Mouse (Mus musculus) forebrain, embryonic 12.5 days (tissue): Measurements from ENCODE around the gene Vps50. TPM values are rescaled to one million over a fixed set of nuclear protein-coding genes. Genes with fewer than 3 reads are reported as not detected.
"Not testable (repeated sequence)": the region's sequence is repeated elsewhere in the genome, so short reads cannot be mapped to it uniquely, and the experiment has no call there.

ENCODE experiments used
- ATAC-seq: fragments of 200-750 bp; cut with Nextera tagmentation; 2 replicates; pipeline ENCODE4 v1.8.0; 2017; ENCODE audit warnings: moderate TSS enrichment; ENCODE audit not compliant: low FRiP score
- H3K27ac ChIP-seq: fragments of 300-500 bp; sonication (generic); 2 replicates; pipeline ENCODE4 v1.5.1; 2016; ENCODE audit warnings: mild to moderate bottlenecking
- H3K27me3 ChIP-seq: fragments of 300-500 bp; sonication (generic); 2 replicates; pipeline ENCODE4 v1.6.1; 2016; ENCODE audit warnings: mild to moderate bottlenecking
- H3K36me3 ChIP-seq: fragments of 300-500 bp; sonication (generic); replicated peaks from 2 replicates; pipeline ENCODE4 v1.6.1; 2016; ENCODE audit warnings: mild to moderate bottlenecking
- H3K4me1 ChIP-seq: fragments of 300-500 bp; sonication (generic); 2 replicates; pipeline ENCODE4 v1.6.1; 2016
- H3K4me2 ChIP-seq: fragments of 300-500 bp; sonication (generic); 2 replicates; pipeline ENCODE4 v1.6.1; 2016; ENCODE audit warnings: mild to moderate bottlenecking, moderate library complexity
- H3K4me3 ChIP-seq: fragments of 300-500 bp; sonication (generic); replicated peaks from 2 replicates; pipeline ENCODE4 v1.5.1; 2016; ENCODE audit warnings: mild to moderate bottlenecking
- H3K9ac ChIP-seq: fragments of 300-500 bp; sonication (generic); 2 replicates; pipeline ENCODE4 v1.6.1; 2016; ENCODE audit warnings: mild to moderate bottlenecking
- H3K9me3 ChIP-seq: fragments of 300-500 bp; sonication (generic); 2 replicates; pipeline ENCODE4 v1.6.1; 2016
- WGBS: fragments of 180-500 bp; shearing (Covaris S2); methylation state at CpG from one replicate; pipeline ENCODE4 v1.1.7; 2016; 5-methylcytosine and 5-hydroxymethylcytosine counted together
- polyA plus RNA-seq: library from polyadenylated mRNA; unstranded; fragments of >200 nt; fragmentation: Nextera tagmentation; extraction: Ambion mirVana; gene quantifications from 2 replicates; pipeline ENCODE4 v1.2.1, GENCODE M21; 2016

The Vps50 gene
- polyA plus RNA-seq, 1 experiment from 2014 or later: 47.1 TPM

GRCm38 (mm10) chr6:3543862-3544261 is 45.7 kb downstream of the Vps50 start:
- no peak overlapping the region for H3K9ac ChIP-seq
- WGBS: 90% methylated on average over 4 of the region's 4 CpGs

GRCm38 (mm10) chr6:3544970-3545369 is 46.8 kb downstream of the Vps50 start:
- Histone ChIP-seq H3K9ac (no peak overlapping the region), H3K27me3 (no peaks in the 10 kb centered on the region), H3K4me1 (no peaks in the 10 kb centered on the region), H3K4me3 (no peak overlapping the region), H3K27ac (no peak overlapping the region), H3K4me2 (no peak overlapping the region), H3K9me3 (no peaks in the 10 kb centered on the region), H3K36me3 (peaks cover 7% of the 10 kb centered on the region)
- ATAC-seq: no peak
- WGBS: 44% methylated on average over 1 of the region's 1 CpGs

More at GRCm38 (mm10) chr6:3543862-3544261, 45.7 kb downstream of the Vps50 start:
- Histone ChIP-seq H3K4me3 (no peak overlapping the region), H3K4me1 (no peaks in the 10 kb centered on the region), H3K27ac (no peak overlapping the region), H3K4me2 (no peak overlapping the region), H3K27me3 (no peaks in the 10 kb centered on the region), H3K36me3 (peaks cover 7% of the 10 kb centered on the region), H3K9me3 (no peaks in the 10 kb centered on the region)
- ATAC-seq: no peak

- no peak overlapping the region for H3K4me2 ChIP-seq
- H3K27me3 ChIP-seq: no peaks in the 10 kb centered on the region
- 73% methylated on average over 3 of the region's 3 CpGs for WGBS
- no peaks in the 10 kb centered on the region for H3K9me3 ChIP-seq
- no peak overlapping the region for H3K4me3 ChIP-seq
- no peak overlapping the region for H3K9ac ChIP-seq
- H3K4me1 ChIP-seq: no peaks in the 10 kb centered on the region
- no peak overlapping the region for H3K27ac ChIP-seq
- H3K36me3 ChIP-seq: peaks cover 7% of the 10 kb centered on the region
- no peak for ATAC-seq
Observed at GRCm38 (mm10) chr6:3548959-3549358, 50.8 kb downstream of the Vps50 start.

GRCm38 (mm10) chr6:3549992-3550391 is 51.8 kb downstream of the Vps50 start:
- no peak overlapping the region for H3K9ac ChIP-seq
- peaks cover 7% of the 10 kb centered on the region for H3K36me3 ChIP-seq
- no peak for ATAC-seq
- no peak overlapping the region for H3K4me2 ChIP-seq
- H3K4me1 ChIP-seq: no peaks in the 10 kb centered on the region
- no peak overlapping the region for H3K27ac ChIP-seq
- H3K4me3 ChIP-seq: no peak overlapping the region
- no peaks in the 10 kb centered on the region for H3K9me3 ChIP-seq
- 90% methylated on average over 1 of the region's 1 CpGs for WGBS
- no peaks in the 10 kb centered on the region for H3K27me3 ChIP-seq

GRCm38 (mm10) chr6:3552681-3553080 is 54.5 kb downstream of the Vps50 start:
- 91% methylated on average over 9 of the region's 9 CpGs for WGBS
- H3K4me1 ChIP-seq, ATAC-seq, H3K9me3 ChIP-seq, H3K27me3 ChIP-seq, H3K27ac ChIP-seq, H3K36me3 ChIP-seq, H3K9ac ChIP-seq, H3K4me2 ChIP-seq, H3K4me3 ChIP-seq: not testable (repeated sequence)

GRCm38 (mm10) chr6:3557177-3557576 is 59.0 kb downstream of the Vps50 start:
- Histone ChIP-seq H3K27ac (no peak overlapping the region), H3K9me3 (no peaks in the 10 kb centered on the region), H3K4me2 (no peak overlapping the region), H3K4me1 (no peaks in the 10 kb centered on the region; the same call in 1 of the 2 replicates), H3K36me3 (0 out of 2 replicates have a peak, but pooled peaks cover 4% of the 10 kb centered on the region), H3K4me3 (no peak overlapping the region), H3K9ac (no peak overlapping the region), H3K27me3 (no peaks in the 10 kb centered on the region)
- WGBS: 74% methylated on average over 4 of the region's 4 CpGs
- no peak for ATAC-seq

GRCm38 (mm10) chr6:3560009-3560408 is 61.8 kb downstream of the Vps50 start:
- no peak for ATAC-seq
- 0 out of 2 replicates have a peak, but pooled peaks cover 4% of the 10 kb centered on the region for H3K36me3 ChIP-seq
- H3K27me3 ChIP-seq: no peaks in the 10 kb centered on the region
- H3K4me2 ChIP-seq: no peak overlapping the region
- H3K9ac ChIP-seq: no peak overlapping the region
- WGBS: 63% methylated on average over 5 of the region's 5 CpGs
- no peaks in the 10 kb centered on the region for H3K9me3 ChIP-seq
- H3K4me3 ChIP-seq: no peak overlapping the region
- no peak overlapping the region for H3K27ac ChIP-seq
- H3K4me1 ChIP-seq: no peaks in the 10 kb centered on the region; the same call in 1 of the 2 replicates

GRCm38 (mm10) chr6:3562301-3562700 is 64.1 kb downstream of the Vps50 start:
- H3K9ac ChIP-seq: no peak overlapping the region
- no peaks in the 10 kb centered on the region; the same call in 1 of the 2 replicates for H3K4me1 ChIP-seq
- no peak overlapping the region for H3K4me2 ChIP-seq
- no peak overlapping the region for H3K27ac ChIP-seq
- ATAC-seq: no peak
- H3K27me3 ChIP-seq: no peaks in the 10 kb centered on the region
- H3K36me3 ChIP-seq: peaks cover 9% of the 10 kb centered on the region; the same call in 1 of the 2 replicates
- H3K9me3 ChIP-seq: no peaks in the 10 kb centered on the region
- H3K4me3 ChIP-seq: no peak overlapping the region

GRCm38 (mm10) chr6:3564118-3564517 is 65.9 kb downstream of the Vps50 start:
- H3K27me3 ChIP-seq, H3K4me2 ChIP-seq, H3K4me3 ChIP-seq, H3K9ac ChIP-seq, H3K27ac ChIP-seq, H3K36me3 ChIP-seq, H3K9me3 ChIP-seq, H3K4me1 ChIP-seq, ATAC-seq: not testable (repeated sequence)

- WGBS: 97% methylated on average over 4 of the region's 4 CpGs
- H3K9ac ChIP-seq: no peak overlapping the region
- H3K4me1 ChIP-seq: no peaks in the 10 kb centered on the region; the same call in 1 of the 2 replicates
- H3K36me3 ChIP-seq: peaks cover 9% of the 10 kb centered on the region; the same call in 1 of the 2 replicates
- no peaks in the 10 kb centered on the region for H3K9me3 ChIP-seq
- no peaks in the 10 kb centered on the region for H3K27me3 ChIP-seq
- H3K4me3 ChIP-seq: no peak overlapping the region
- no peak overlapping the region for H3K4me2 ChIP-seq
- ATAC-seq: no peak
- H3K27ac ChIP-seq: no peak overlapping the region
Observed at GRCm38 (mm10) chr6:3565005-3565404, 66.8 kb downstream of the Vps50 start.

GRCm38 (mm10) chr6:3565667-3566066 is 67.5 kb downstream of the Vps50 start:
- Histone ChIP-seq H3K9ac (no peak overlapping the region), H3K4me2 (no peak overlapping the region), H3K4me1 (no peaks in the 10 kb centered on the region; the same call in 1 of the 2 replicates), H3K4me3 (no peak overlapping the region), H3K27me3 (no peaks in the 10 kb centered on the region), H3K9me3 (no peaks in the 10 kb centered on the region), H3K36me3 (peaks cover 9% of the 10 kb centered on the region; the same call in 1 of the 2 replicates), H3K27ac (no peak overlapping the region)
- 89% methylated on average over 1 of the region's 1 CpGs for WGBS
- ATAC-seq: no peak

GRCm38 (mm10) chr6:3567071-3567610 is 69.0 kb downstream of the Vps50 start:
- no peak overlapping the region for H3K9ac ChIP-seq
- 95% methylated on average over 7 of the region's 7 CpGs for WGBS
- no peak overlapping the region for H3K27ac ChIP-seq
- no peak overlapping the region for H3K4me2 ChIP-seq
- H3K4me3 ChIP-seq: no peak overlapping the region
- ATAC-seq: no peak
- H3K4me1 ChIP-seq: no peaks in the 10 kb centered on the region; the same call in 1 of the 2 replicates
- H3K9me3 ChIP-seq: no peaks in the 10 kb centered on the region
- no peaks in the 10 kb centered on the region for H3K27me3 ChIP-seq
- peaks cover 18% of the 10 kb centered on the region for H3K36me3 ChIP-seq

GRCm38 (mm10) chr6:3572221-3572815 is 74.1 kb downstream of the Vps50 start:
- 90% methylated on average over 2 of the region's 2 CpGs for WGBS
- Histone ChIP-seq H3K4me2 (no peak overlapping the region), H3K9ac (no peak overlapping the region), H3K36me3 (peaks cover 20% of the 10 kb centered on the region), H3K4me1 (no peaks in the 10 kb centered on the region), H3K9me3 (no peaks in the 10 kb centered on the region), H3K27me3 (no peaks in the 10 kb centered on the region), H3K4me3 (no peak overlapping the region), H3K27ac (no peak overlapping the region)
- ATAC-seq: no peak
